Mouse (Mus musculus) thymus, postnatal 36 days (tissue): Measurements from ENCODE around the gene Zfp110.
A peak's percentile ranks its signal among the peaks of the same experiment; 100 is the strongest.

ENCODE experiments used
- DNase-seq, 2 experiments: peaks; one replicate each; pipeline ENCODE4 v3.0.0; 2022; ENCODE audit warnings: mixed read lengths in 2 of 2

Gene Zfp110

GRCm38 (mm10) chr7:12897655-12898410 lies 63.3 kb downstream of the Zfp110 start, which contains the start of gene Zscan22:
Zscan22 (plus strand) TSS chr7:12897815.
- DNase-seq: peak; percentile 74 to 83
